Mouse (Mus musculus) heart, embryonic 12.5 days (tissue): ENCODE results near the gene Pde7b. TPM values are rescaled to one million over a fixed set of nuclear protein-coding genes. Genes with fewer than 3 reads are reported as not detected.

ENCODE experiments used
- ATAC-seq: fragments of 200-750 bp; cut with Nextera tagmentation; 2 replicates; pipeline ENCODE4 v1.8.0; 2017; ENCODE audit warnings: moderate TSS enrichment, moderate library complexity; ENCODE audit not compliant: insufficient number of reproducible peaks, low FRiP score
- H3K27ac ChIP-seq: fragments of 300-500 bp; sonication (generic); 2 replicates; pipeline ENCODE4 v1.5.1; 2016; ENCODE audit warnings: mild to moderate bottlenecking, moderate library complexity; ENCODE audit not compliant: poor library complexity, severe bottlenecking
- H3K27me3 ChIP-seq: fragments of 300-500 bp; sonication (generic); replicated peaks from 2 replicates; pipeline ENCODE4 v1.6.1; 2016; ENCODE audit warnings: mild to moderate bottlenecking, moderate library complexity
- H3K36me3 ChIP-seq: fragments of 300-500 bp; sonication (generic); 2 replicates; pipeline ENCODE4 v1.6.1; 2016; ENCODE audit warnings: mild to moderate bottlenecking, moderate library complexity
- H3K4me1 ChIP-seq: fragments of 300-500 bp; sonication (generic); replicated peaks from 2 replicates; pipeline ENCODE4 v1.6.1; 2016; ENCODE audit warnings: mild to moderate bottlenecking
- H3K4me2 ChIP-seq: fragments of 300-500 bp; sonication (generic); 2 replicates; pipeline ENCODE4 v1.6.1; 2016; ENCODE audit warnings: mild to moderate bottlenecking, moderate library complexity
- H3K4me3 ChIP-seq: fragments of 300-500 bp; sonication (generic); 2 replicates; pipeline ENCODE4 v1.5.1; 2016; ENCODE audit warnings: mild to moderate bottlenecking
- H3K9ac ChIP-seq: fragments of 300-500 bp; sonication (generic); 2 replicates; pipeline ENCODE4 v1.6.1; 2016; ENCODE audit warnings: mild to moderate bottlenecking, moderate library complexity
- H3K9me3 ChIP-seq: fragments of 300-500 bp; sonication (generic); replicated peaks from 2 replicates; pipeline ENCODE4 v1.6.1; 2016; ENCODE audit warnings: mild to moderate bottlenecking, moderate library complexity
- WGBS: fragments of 180-500 bp; shearing (Covaris S2); methylation state at CpG from one replicate; pipeline ENCODE4 v1.1.7; 2016; 5-methylcytosine and 5-hydroxymethylcytosine counted together
- polyA plus RNA-seq: library from polyadenylated mRNA; unstranded; fragments of >200 nt; fragmentation: Nextera tagmentation; extraction: Ambion mirVana; gene quantifications from 2 replicates; pipeline ENCODE4 v1.2.1, GENCODE M21; 2016

Gene Pde7b
- polyA plus RNA-seq, 1 experiment from 2014 or later: 16.3 TPM

DNA sequence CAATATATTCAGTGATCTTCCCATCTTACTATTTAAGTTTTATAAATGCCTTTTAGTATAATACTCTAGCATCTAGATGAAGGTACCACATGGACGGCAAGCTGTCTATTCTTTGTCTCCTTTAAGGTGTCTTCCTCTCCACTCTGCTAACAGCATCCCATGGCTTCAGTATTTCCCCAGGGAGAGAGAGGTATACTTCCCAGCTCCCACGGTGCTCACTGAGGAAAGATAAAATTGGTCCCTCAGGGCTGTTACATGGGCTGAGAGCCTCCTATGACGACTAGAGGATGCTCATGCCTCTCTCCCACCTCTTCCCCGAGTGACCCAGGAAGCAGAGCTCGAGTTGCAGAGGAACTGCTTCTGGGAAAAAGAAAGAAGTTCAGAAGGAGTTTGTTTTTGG is 130.9 kb downstream of the Pde7b start:
- Histone ChIP-seq H3K9me3 (no peaks in the 10 kb centered on the region), H3K27ac (no peak overlapping the region), H3K4me3 (no peak overlapping the region), H3K9ac (no peak overlapping the region), H3K27me3 (no peaks in the 10 kb centered on the region), H3K4me2 (no peak overlapping the region), H3K4me1 (peaks cover 16% of the 10 kb centered on the region), H3K36me3 (no peaks in the 10 kb centered on the region)
- ATAC-seq: no peak
- WGBS: 35% methylated on average over 5 of the region's 5 CpGs

DNA sequence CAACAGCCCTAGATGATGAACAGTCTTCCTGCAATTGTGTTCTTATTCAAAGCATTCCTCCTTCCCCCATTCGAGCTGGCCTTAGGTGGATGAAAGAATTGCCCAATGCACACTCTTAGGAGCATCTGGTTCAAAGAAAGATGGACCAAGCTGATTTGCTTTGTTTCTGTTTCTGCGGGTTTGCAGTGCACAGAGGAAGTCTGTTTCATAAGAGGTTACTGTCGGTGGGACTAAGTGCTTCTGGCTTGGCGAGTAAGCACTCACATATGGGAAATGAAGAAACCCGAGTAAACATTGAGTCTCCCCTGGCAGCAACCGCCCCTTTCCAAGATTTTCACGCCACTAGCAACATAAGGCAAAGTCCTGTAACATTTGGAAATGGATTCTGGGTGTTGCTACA is 134.8 kb downstream of the Pde7b start:
- H3K36me3 ChIP-seq: no peaks in the 10 kb centered on the region
- H3K27me3 ChIP-seq: no peaks in the 10 kb centered on the region

DNA sequence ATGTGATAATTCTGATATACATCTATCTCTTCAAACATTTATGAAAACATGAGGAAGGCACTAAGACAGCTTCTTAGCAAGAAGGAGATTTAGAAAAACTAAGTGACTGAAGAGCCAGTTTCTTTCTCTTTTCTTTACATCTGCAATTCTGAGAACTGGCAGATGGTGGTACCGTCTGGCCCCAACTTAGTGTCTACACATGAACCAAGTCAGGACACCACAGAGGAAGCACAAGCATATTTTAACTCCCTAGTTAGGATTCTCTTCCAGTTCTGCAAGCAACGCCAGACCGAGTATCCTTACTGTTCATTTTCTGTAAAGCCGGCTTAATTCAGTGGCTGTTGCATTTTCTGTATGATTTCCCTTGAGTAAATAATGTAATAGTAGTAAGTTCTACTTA is 138.9 kb downstream of the Pde7b start:
- Histone ChIP-seq H3K27me3 (no peaks in the 10 kb centered on the region), H3K9me3 (no peaks in the 10 kb centered on the region), H3K4me2 (no peak overlapping the region), H3K36me3 (no peaks in the 10 kb centered on the region), H3K9ac (no peak overlapping the region), H3K4me1 (peaks cover 7% of the 10 kb centered on the region; the same call in 1 of the 2 replicates), H3K27ac (no peak overlapping the region), H3K4me3 (no peak overlapping the region)
- no peak for ATAC-seq
- whole genome bisulfite sequencing: 81% methylated on average over 4 of the region's 4 CpGs

More for the DNA sequence above, 134.8 kb downstream of the Pde7b start:
- H3K4me3 ChIP-seq: no peak overlapping the region
- no peak overlapping the region for H3K9ac ChIP-seq
- H3K4me1 ChIP-seq: peaks cover 14% of the 10 kb centered on the region
- H3K27ac ChIP-seq: peak overlapping the region; percentile 1; the same call in 1 of the 2 replicates
- WGBS: 39% methylated on average over 7 of the region's 7 CpGs
- peak; percentile 64 for ATAC-seq
- no peak overlapping the region for H3K4me2 ChIP-seq
- no peaks in the 10 kb centered on the region for H3K9me3 ChIP-seq

GRCm38 (mm10) chr10:20575002-20575401 is 149.9 kb downstream of the Pde7b start:
- H3K36me3 ChIP-seq: no peaks in the 10 kb centered on the region

GRCm38 (mm10) chr10:20574414-20574813 is 150.5 kb downstream of the Pde7b start:
- Histone ChIP-seq H3K4me3 (no peak overlapping the region), H3K4me1 (peaks cover 11% of the 10 kb centered on the region), H3K27ac (no peak overlapping the region), H3K36me3 (no peaks in the 10 kb centered on the region), H3K9me3 (no peaks in the 10 kb centered on the region), H3K4me2 (no peak overlapping the region), H3K27me3 (no peaks in the 10 kb centered on the region), H3K9ac (no peak overlapping the region)
- ATAC-seq: no peak
- 97% methylated on average over 1 of the region's 1 CpGs for WGBS

More at GRCm38 (mm10) chr10:20575002-20575401, 149.9 kb downstream of the Pde7b start:
- WGBS: 89% methylated on average over 11 of the region's 11 CpGs
- H3K4me1 ChIP-seq: peaks cover 9% of the 10 kb centered on the region
- H3K9ac ChIP-seq: no peak overlapping the region
- no peaks in the 10 kb centered on the region for H3K9me3 ChIP-seq
- H3K27ac ChIP-seq: no peak overlapping the region
- no peak for ATAC-seq
- no peaks in the 10 kb centered on the region for H3K27me3 ChIP-seq
- no peak overlapping the region for H3K4me3 ChIP-seq
- no peak overlapping the region for H3K4me2 ChIP-seq

GRCm38 (mm10) chr10:20571521-20571920 is 153.4 kb downstream of the Pde7b start:
- no peaks in the 10 kb centered on the region for H3K9me3 ChIP-seq
- no peak overlapping the region for H3K9ac ChIP-seq
- H3K4me1 ChIP-seq: peaks cover 16% of the 10 kb centered on the region
- H3K4me2 ChIP-seq: no peak overlapping the region
- H3K36me3 ChIP-seq: no peaks in the 10 kb centered on the region
- ATAC-seq: no peak
- WGBS: 79% methylated on average over 2 of the region's 2 CpGs
- H3K27me3 ChIP-seq: no peaks in the 10 kb centered on the region
- no peak overlapping the region for H3K4me3 ChIP-seq
- no peak overlapping the region for H3K27ac ChIP-seq

DNA sequence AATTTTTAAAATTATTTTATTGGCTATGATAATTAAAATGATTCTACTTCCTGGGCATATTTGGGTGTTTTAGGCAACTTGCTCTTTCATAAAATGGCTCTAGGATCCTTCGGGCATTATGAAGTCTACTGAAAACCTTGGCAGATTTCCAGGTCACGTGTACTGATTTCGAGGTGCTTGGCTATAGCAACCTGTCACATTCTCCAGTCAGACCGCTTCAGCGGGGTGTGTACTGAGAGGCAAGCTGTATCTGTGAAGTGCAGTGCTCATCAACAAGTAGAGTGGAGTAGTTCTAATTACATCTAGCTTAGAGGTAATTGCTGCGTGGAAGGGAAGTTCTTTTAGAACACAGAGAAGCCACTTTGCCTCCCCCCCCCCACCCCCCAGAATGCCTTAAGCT is 156.2 kb downstream of the Pde7b start:
- no peaks in the 10 kb centered on the region for H3K9me3 ChIP-seq
- H3K4me1 ChIP-seq: peaks cover 16% of the 10 kb centered on the region
- peak overlapping the region; percentile 54; the same call in 1 of the 2 replicates for H3K27ac ChIP-seq
- no peak overlapping the region for H3K9ac ChIP-seq
- no peak overlapping the region for H3K4me2 ChIP-seq
- 36% methylated on average over 6 of the region's 6 CpGs for WGBS
- H3K4me3 ChIP-seq: no peak overlapping the region
- no peak for ATAC-seq
- H3K27me3 ChIP-seq: no peaks in the 10 kb centered on the region
- H3K36me3 ChIP-seq: no peaks in the 10 kb centered on the region

DNA sequence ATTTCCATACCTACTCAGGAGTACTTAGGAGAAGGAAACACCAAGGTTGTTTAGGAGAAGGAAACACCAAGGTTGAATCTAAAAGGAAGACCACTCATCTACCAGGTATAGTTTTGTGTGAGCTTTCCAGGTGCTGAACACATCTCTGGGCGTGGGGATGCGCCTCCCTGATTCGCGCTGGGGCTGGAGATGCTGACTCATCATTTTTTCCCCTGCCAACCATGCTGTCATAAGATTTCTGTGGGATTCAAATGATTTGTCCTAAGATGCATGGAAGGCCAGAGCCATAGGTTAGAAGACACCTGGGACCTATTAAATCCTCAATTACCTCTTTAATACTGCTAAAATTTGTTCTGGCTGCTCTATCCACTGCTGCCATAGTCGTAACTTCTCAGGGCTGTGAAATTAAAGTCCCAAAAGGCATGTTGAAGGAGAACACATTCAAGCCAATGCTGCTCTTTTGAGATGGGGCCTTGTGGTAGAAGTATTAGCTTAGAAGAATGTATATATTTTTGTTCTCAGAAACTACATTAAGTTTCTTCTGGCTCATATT is 157.1 kb downstream of the Pde7b start:
- no peak overlapping the region for H3K4me2 ChIP-seq
- no peak for ATAC-seq
- H3K4me1 ChIP-seq: peaks cover 18% of the 10 kb centered on the region
- no peak overlapping the region for H3K9ac ChIP-seq
- 92% methylated on average over 5 of the region's 5 CpGs for WGBS
- H3K9me3 ChIP-seq: no peaks in the 10 kb centered on the region
- H3K36me3 ChIP-seq: no peaks in the 10 kb centered on the region
- H3K4me3 ChIP-seq: no peak overlapping the region
- no peak overlapping the region for H3K27ac ChIP-seq
- no peaks in the 10 kb centered on the region for H3K27me3 ChIP-seq

- peak; percentile 39; the same call in 1 of the 2 replicates for ATAC-seq
- H3K4me1 ChIP-seq: peaks cover 10% of the 10 kb centered on the region
- peak overlapping the region; percentile 33; the same call in 1 of the 2 replicates for H3K27ac ChIP-seq
- H3K4me2 ChIP-seq: no peak overlapping the region
- WGBS: 34% methylated on average over 7 of the region's 7 CpGs
- no peaks in the 10 kb centered on the region for H3K36me3 ChIP-seq
- H3K9ac ChIP-seq: no peak overlapping the region
- no peaks in the 10 kb centered on the region for H3K27me3 ChIP-seq
- no peak overlapping the region for H3K4me3 ChIP-seq
- no peaks in the 10 kb centered on the region for H3K9me3 ChIP-seq
These were observed 168.4 kb downstream of the Pde7b start for GRCm38 (mm10) chr10:20556477-20556876.

DNA sequence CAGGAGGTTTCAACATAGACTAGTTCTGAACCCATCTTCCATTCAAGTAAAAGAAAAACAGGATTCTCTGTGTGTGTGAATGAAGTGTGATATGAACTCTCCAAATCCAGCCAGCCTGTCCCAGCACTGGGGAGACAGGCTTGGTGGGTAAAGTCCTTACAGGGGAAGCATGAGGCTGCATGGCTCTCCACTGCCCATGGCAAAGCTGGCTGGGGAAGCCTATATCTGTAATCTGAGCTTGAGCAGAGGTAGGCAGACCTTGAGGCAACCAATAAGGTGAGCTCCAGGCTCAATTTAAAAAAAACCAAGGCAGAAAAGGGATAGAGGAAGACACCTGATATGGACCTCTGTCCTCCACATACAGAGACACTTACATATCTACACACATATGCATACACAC is 173.5 kb downstream of the Pde7b start:
- Histone ChIP-seq H3K9me3 (no peaks in the 10 kb centered on the region), H3K4me2 (no peak overlapping the region), H3K4me3 (no peak overlapping the region), H3K27me3 (no peaks in the 10 kb centered on the region), H3K4me1 (peaks cover 49% of the 10 kb centered on the region), H3K36me3 (no peaks in the 10 kb centered on the region), H3K27ac (peak overlapping the region; percentile 30; the same call in 1 of the 2 replicates), H3K9ac (no peak overlapping the region)
- ATAC-seq: no peak

GRCm38 (mm10) chr10:20550771-20551170 is 174.1 kb downstream of the Pde7b start:
- 48% methylated on average over 3 of the region's 3 CpGs for WGBS
- Histone ChIP-seq H3K4me1 (peaks cover 50% of the 10 kb centered on the region), H3K36me3 (no peaks in the 10 kb centered on the region), H3K4me3 (no peak overlapping the region), H3K9me3 (no peaks in the 10 kb centered on the region), H3K27ac (no peak overlapping the region), H3K27me3 (no peaks in the 10 kb centered on the region), H3K9ac (no peak overlapping the region), H3K4me2 (no peak overlapping the region)
- ATAC-seq: no peak

DNA sequence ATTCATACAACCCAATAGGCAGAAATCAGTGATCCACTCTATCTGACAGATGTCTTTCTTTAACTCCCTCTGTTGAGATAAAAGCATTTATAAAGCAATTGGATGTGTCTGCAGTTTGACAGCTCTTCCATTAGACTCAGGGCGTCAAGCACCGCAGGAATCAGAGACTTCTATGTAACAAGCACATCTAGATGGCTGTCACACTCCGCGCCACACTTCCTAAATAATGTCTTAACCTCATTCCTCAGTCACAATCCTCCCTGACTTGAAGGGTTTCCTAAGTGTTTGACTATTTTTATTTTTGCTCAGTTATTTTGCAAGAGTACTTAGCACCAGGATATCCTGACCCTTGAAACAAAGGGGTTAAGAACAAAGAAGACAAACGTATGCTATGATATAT is 174.7 kb downstream of the Pde7b start:
- no peak for ATAC-seq
- 66% methylated on average over 5 of the region's 5 CpGs for WGBS
- Histone ChIP-seq H3K27me3 (no peaks in the 10 kb centered on the region), H3K4me2 (no peak overlapping the region), H3K9ac (no peak overlapping the region), H3K4me3 (no peak overlapping the region), H3K27ac (no peak overlapping the region), H3K36me3 (no peaks in the 10 kb centered on the region), H3K9me3 (no peaks in the 10 kb centered on the region), H3K4me1 (peaks cover 50% of the 10 kb centered on the region)
